Mouse (Mus musculus) olfactory bulb, adult 2 months (tissue): ENCODE measurements around the gene Ube2f. TPM values are rescaled to one million over a fixed set of nuclear protein-coding genes. Genes with fewer than 3 reads are reported as not detected.

Experiments
- H3K27ac ChIP-seq: fragments of 200-500 bp; 2 replicates; pipeline ENCODE4 v1.5.1; 2012; ENCODE audit warnings: low read depth, low read length; ENCODE audit not compliant: insufficient read depth
- H3K4me1 ChIP-seq: fragments of 200-500 bp; 2 replicates; pipeline ENCODE4 v1.6.1; 2012; ENCODE audit warnings: low read length; ENCODE audit not compliant: control insufficient read depth, insufficient read depth
- H3K4me3 ChIP-seq: fragments of 200-500 bp; 2 replicates; pipeline ENCODE4 v1.5.1; 2012; ENCODE audit warnings: mild to moderate bottlenecking, low read depth, low read length, moderate library complexity; ENCODE audit not compliant: insufficient read depth
- CTCF ChIP-seq: fragments of 200-500 bp; IDR thresholded peaks from 2 replicates; pipeline ENCODE4 v1.5.1; 2012; ENCODE audit warnings: low read depth, mild to moderate bottlenecking, low read length, moderate library complexity; ENCODE audit not compliant: insufficient read depth
- POLR2A ChIP-seq: fragments of 200-500 bp; IDR thresholded peaks from 2 replicates; pipeline ENCODE4 v1.6.1; 2012; ENCODE audit warnings: mild to moderate bottlenecking, low read depth, low read length, moderate library complexity; ENCODE audit not compliant: insufficient read depth
- WGBS: fragments of 180-500 bp; shearing (Covaris S2); methylation state at CpG from one replicate; pipeline ENCODE4 v1.1.7; 2018; 5-methylcytosine and 5-hydroxymethylcytosine counted together
- polyA plus RNA-seq: library from polyadenylated mRNA; stranded (reverse); fragments of >200 nt; gene quantifications from 2 replicates; pipeline ENCODE4 v1.2.4, GENCODE M21; 2012; ENCODE audit warnings: low replicate concordance; ENCODE audit not compliant: missing spikeins, insufficient read depth, insufficient read length

The Ube2f gene
- polyA plus RNA-seq, 1 experiment = not detected

DNA sequence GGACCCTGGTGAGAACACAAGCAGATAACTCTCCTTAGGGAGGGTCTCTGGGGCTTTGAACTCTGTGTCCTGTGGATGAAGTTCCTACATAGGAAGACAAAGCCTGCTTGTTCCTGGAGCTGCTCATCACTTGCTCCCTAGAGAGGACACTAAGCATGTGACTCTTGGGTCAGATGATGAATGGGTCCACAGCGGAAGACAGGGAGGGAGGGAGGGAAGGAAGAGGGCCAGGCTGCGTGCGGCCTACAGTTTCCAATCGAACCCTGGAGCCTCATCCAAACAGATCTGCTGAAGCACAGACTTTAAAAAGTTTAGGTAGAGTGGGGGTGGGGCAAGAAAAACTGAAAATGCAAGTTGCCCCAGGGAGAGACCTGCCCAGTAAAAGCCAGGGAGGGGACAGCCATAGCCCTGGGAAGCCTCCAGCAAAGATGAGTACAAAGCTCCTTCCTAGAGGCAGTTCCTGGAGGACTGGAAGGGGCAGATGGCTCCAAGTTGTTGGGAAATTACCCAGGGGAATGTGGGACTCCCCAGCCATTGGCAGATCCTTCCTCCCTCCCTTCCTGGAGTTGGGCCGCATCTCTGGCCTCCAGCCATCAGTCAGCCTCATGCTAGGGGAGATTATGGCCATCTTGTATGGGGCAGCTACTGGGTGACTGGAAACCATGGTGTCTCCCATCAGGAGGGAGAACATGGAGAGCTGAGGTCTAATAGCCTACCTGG is 49.8 kb downstream of the Ube2f start:
- Histone ChIP-seq H3K27ac (no peak overlapping the region), H3K4me3 (no peak overlapping the region), H3K4me1 (peaks cover 11% of the 10 kb centered on the region; the same call in 1 of the 2 replicates)
- 77% methylated on average over 5 of the region's 5 CpGs for WGBS
- TF ChIP-seq CTCF (no peak), POLR2A (no peak)

DNA sequence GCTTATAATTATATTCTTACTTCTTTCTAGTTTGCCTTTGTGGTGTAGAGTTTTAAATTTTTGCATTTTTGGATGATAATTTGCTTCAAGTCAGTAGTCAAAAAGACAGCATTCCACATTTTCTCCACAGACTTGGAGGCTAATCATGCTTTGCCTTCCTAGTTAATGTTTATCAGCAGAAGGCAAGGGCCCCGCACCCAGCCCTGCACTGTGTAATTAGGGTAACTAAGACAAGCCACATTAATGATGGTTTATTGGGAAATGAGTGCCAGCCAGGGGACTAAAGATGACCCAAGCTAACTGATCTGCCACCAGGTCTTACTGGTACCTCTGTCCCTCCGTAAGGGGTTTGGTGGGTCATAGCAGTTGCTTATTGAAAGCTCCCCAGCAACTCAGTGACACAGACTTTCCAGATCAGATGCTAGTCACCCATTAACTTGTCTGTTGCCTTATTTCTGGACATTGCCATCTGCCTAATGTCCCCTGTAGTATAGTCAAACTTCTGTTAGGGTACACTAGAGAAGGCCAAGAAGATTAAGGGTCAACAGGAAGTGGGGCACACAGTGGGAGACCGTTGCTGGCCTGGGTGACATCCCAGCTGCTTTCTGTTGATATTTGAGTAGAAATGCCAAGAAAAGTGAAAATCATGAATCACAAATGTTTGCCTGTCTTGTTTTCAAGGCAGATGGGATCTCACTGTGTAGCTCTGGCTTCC is 51.3 kb downstream of the Ube2f start:
- no peak overlapping the region for H3K27ac ChIP-seq
- 76% methylated on average over 3 of the region's 3 CpGs for WGBS
- TF ChIP-seq POLR2A (no peak), CTCF (no peak)
- H3K4me1 ChIP-seq = peaks cover 11% of the 10 kb centered on the region; the same call in 1 of the 2 replicates
- no peak overlapping the region for H3K4me3 ChIP-seq

DNA sequence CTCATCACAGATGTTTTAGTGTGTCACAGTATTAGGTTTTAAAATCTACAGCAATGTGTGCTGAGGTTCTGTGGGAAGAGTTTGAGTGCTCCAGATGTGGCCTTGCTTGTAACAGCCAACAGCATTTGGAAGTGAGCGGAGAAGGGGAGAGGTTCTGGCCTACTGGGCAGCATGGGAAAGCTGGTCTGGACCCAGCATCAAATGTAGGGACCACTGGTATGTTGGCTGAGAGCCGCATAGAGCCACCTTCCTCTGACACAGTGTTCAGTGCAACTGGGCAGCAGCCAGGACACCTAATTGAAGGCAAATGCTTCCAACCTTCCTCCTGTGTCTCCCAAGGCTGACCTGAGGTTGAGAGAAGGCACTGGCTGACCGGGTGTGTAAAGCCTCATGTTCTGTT is 51.9 kb downstream of the Ube2f start:
- 91% methylated on average over 3 of the region's 3 CpGs for WGBS
- TF ChIP-seq CTCF (no peak), POLR2A (no peak)
- Histone ChIP-seq H3K4me3 (no peak overlapping the region), H3K4me1 (peaks cover 11% of the 10 kb centered on the region; the same call in 1 of the 2 replicates), H3K27ac (no peak overlapping the region)

DNA sequence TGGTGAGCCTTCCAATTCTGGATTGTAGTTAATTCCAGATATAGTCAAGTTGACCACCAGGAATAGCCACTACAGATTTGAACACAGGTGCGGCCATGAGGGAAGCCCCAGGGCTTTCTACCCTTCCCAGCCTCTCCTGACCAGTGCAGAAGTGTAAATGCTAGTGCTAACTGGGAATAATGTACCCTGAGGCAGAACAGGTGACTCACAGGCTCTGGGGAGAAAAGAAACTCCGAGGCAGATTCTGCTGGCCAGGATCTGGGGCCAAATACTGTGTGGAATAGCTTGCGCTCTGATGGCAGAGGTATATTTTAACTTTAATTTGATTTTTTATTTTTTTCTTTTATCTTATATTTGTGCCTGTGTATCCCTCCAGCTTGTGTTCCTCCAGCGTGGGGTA is 54.5 kb downstream of the Ube2f start:
- H3K27ac ChIP-seq = no peak overlapping the region
- TF ChIP-seq POLR2A = no peak
- 90% methylated on average over 4 of the region's 4 CpGs for WGBS
- H3K4me1 ChIP-seq = 0 out of 2 replicates have a peak, but pooled peaks cover 3% of the 10 kb centered on the region
- H3K4me3 ChIP-seq = no peak overlapping the region

DNA sequence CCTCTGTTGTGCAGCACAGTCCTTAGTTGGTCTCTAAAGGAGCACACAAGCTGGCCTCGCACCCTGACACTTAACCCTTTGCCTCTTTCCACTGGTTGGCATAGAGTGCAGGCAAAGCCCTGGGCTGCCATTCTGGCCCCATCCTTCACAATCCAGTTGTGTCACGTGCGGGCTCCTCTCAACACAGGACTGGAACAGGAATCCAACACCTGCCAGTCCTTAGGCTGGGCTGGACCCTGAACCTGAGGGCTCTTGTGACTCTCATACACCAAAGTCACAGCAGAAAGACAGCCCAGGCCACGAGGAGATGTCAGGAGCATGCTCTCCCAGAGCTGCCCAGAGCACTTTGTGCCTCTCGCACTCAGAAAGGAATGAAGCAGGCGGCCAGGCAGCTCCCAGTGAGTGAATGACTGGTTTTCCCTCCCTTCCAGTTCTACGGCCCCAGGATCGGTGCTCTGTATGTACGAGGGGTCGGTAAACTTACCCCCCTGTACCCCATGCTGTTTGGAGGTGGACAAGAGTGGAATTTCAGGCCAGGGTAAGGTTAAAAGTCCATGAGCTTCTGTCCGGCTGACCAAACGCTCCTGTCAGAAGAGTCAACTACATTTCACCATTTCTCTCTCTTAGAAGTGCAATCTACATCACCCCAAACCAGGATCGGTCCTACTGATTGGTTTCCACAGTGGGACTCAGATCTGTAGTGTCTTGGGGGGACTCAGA is 59.4 kb downstream of the Ube2f start:
- peaks cover 9% of the 10 kb centered on the region for H3K4me1 ChIP-seq
- H3K4me3 ChIP-seq = no peak overlapping the region
- TF ChIP-seq CTCF (no peak), POLR2A (no peak)
- no peak overlapping the region for H3K27ac ChIP-seq
- 95% methylated on average over 13 of the region's 13 CpGs for WGBS

DNA sequence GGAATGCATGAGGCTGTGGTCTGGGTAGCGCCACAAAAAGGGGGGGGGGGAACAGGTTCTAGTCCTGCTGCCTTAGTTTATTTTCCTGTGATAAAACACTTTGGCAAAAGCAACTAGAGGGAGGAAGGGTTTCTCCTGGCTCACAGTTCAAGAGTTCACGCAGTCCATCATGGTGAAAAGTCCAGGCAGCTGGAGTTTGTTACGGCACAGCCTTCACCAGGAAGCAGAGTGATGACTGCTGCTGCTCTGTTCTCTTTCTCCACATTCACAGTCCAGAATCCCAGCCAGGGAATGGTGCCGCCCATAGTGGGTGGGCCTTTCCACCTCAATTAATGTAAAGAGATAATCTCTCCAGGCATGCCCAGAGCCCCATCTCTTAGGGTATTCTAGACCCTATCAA is 62.2 kb downstream of the Ube2f start:
- 94% methylated on average over 4 of the region's 4 CpGs for WGBS
- TF ChIP-seq POLR2A = no peak
- no peak for TF ChIP-seq CTCF

DNA sequence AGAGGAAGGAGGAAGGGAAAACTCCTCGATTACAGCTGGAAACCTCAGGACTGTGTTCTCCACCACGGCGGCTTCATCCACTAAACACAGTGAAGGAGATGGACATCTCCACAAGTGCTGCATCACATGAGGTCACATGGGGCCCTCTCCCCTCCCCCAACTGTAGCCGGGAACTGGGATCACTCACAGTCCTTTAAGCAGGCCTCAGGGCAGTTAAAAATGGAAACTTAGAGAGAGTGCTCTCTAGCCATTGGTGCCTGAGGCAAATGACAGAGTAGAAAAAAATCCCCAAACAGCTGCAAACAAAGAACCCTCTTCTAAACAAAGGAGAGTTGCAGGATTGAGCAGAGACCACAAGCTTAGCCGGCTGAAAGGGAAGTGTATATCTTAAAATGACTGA is 63.1 kb downstream of the Ube2f start:
- TF ChIP-seq POLR2A = no peak
- no peak for TF ChIP-seq CTCF
- H3K4me3 ChIP-seq = no peak overlapping the region
- peaks cover 9% of the 10 kb centered on the region for H3K4me1 ChIP-seq
- 28% methylated on average over 5 of the region's 5 CpGs for WGBS
- H3K27ac ChIP-seq = 0 out of 2 replicates have a peak overlapping the region, but pooled peaks have one; percentile 29

More for the DNA sequence above, 62.2 kb downstream of the Ube2f start:
- no peak overlapping the region for H3K4me3 ChIP-seq
- no peak overlapping the region for H3K27ac ChIP-seq
- H3K4me1 ChIP-seq = peaks cover 9% of the 10 kb centered on the region

DNA sequence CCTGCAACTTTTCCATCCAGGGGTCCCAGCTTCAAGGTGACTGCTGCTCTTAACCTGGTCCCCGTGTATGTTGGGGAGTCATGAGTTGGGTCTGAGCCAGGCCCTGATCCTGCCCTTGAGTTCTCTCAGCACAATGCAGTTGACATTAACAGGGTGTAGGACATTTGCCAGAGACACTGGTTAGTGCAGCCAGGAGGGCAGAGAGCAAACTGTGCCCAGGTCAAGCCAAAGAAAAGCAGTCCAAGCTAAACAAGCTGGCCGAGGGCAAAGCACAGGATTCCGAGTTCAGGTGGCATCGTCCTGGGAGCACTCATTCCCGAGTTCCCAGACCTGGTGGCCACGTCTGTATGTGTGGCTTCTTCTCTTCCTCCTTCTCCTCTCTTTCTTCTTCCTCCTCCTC is 67.6 kb downstream of the Ube2f start:
- Histone ChIP-seq H3K27ac (no peak overlapping the region), H3K4me3 (no peak overlapping the region), H3K4me1 (peaks cover 5% of the 10 kb centered on the region)
- TF ChIP-seq CTCF (no peak), POLR2A (no peak)
- WGBS = 86% methylated on average over 6 of the region's 6 CpGs

DNA sequence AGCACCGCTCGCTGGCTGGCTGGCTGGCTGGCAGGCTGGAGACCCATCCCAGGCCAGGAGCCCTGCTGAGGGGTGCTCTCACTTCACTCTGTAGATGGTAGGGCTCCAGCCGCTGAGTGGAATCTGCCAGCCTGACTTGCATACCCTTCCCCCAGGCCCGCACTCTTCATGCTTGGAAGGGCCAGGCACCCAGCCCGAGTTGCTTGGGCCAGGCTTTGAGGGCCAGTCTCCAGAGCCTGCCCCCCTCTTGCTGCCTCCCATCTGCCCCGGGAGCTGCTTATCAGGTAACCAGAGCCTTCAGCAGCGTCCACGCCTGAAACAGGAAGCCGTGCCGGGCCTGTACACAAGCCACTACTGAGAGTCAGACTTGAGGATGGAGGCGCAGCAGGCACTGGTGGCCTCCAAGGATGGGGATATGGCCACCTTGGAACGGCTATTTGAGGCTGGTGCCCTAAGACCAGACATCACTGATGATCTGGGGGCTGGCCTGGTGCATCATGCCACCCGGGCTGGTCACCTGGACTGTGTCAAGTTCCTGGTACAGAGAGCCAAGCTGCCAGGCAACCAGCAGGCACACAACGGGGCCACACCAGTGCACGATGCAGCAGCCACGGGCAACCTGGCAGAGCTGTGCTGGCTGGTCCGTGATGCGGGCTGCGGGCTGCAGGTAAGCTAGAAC is 71.8 kb downstream of the Ube2f start, which contains the start of gene Espnl:
TSS of gene Espnl (plus strand) at position 316 of the 679 bp plus-strand sequence.
- no peaks in the 10 kb centered on the region; the same call in 1 of the 2 replicates for H3K4me1 ChIP-seq
- TF ChIP-seq CTCF (no peak), POLR2A (no peak)
- H3K27ac ChIP-seq = no peak within 1 kb of the TSS
- no peak within 1 kb of the TSS for H3K4me3 ChIP-seq
- 75% methylated on average over 19 of the region's 19 CpGs for WGBS
